Mouse (Mus musculus): ENCODE measurements around the gene Mzf1.

Gene Mzf1

DNA sequence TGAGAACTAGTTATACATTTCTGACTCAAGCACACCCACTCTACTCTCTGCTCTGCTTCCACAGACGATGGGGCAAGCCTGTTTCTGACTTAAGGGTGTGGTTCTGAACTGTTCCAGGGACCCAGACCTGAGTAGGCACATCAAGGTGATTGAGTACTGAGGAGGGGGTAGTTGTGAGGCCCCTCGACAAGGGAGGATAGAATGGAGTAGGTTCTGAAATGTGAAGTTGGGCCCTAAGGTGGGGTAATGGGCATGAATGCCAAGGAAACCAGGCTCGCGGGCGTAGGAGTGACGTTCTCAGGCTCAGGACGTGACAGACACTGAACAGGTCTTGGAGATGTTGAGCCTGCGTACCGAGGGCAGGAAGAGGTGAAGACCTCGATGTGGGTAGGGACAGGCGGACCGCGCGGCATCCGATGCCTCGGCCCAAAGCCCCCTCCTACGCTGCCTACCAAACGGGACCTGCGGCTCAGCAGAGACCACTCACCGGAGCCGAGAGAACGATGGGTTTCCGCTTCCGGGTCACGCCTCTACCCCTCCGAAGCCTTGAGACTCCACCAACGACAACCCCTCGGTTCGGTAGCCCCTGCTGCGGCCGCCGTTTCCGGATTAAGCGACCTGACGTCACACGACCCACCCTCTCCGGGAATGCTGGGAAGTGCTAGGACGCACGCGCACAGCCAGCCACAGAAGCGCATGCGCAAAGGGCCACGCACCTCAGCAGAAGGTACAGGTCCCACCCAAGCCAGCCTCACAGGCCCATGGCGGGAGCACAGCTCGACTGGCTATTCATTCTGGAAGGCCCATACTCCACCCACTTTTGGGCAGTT, 20.2 kb downstream of the Mzf1 start, which contains the start of gene Chmp2a:
Gene Chmp2a, minus strand, starts transcription at position 660 of the 830 bp plus-strand sequence.
- peak; percentile 94 for DNase-seq (ENCODE audit: low read depth)

DNA sequence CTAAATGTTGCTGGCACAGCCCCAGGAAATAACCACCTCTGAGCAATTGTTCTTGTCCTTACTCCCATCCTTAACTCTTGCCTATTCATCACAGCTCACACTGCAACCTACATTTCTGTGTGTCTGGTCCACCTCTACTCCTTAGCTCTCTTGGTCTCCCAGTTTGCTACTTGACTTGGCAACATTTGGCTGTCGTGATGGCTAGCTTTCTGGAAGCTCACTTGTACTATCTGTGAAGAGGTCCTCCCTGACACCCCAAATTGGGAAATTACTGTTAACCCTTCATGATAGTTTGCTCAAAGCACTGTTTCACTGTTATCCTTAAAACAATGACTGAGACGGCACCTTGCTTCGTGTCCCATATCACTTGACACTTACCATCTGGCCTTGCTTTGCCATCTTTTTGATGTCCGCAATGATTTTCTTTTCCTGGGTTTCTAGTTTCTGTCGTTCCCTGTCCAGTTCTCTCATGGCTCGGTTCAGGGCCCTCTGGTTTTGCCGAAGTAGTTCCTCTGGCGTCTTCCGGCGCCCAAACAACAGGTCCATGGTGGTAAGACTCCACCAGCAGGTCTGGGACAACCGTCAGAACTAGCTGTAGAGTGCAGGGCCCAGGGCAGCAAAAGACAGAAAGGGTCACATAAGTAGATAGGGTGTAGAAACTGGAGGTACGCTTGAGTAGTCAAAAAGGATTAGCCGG, 21.0 kb downstream of the Mzf1 start:
- no peak for DNase-seq (ENCODE audit: low read depth)

DNA sequence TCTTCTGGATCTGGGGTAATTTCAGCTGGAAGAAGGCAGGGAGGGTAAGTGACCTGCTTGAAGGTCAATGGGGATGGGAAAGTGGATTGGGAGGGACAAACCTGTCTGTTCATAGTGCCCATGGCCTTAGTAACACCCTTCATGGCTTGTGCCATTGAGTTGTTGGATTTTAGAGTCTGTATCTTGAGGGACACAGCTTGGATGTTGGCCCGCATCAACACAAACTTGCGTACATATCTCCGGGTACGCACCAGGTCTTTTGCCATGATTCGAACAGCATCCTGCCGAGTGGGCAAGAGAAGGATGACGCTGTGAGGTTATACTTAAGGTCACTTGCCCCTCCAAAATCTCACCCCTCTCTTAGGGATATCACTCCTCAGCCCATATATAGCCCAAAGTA, 22.0 kb downstream of the Mzf1 start:
- DNase-seq (ENCODE audit: low read depth), result no peak

DNA sequence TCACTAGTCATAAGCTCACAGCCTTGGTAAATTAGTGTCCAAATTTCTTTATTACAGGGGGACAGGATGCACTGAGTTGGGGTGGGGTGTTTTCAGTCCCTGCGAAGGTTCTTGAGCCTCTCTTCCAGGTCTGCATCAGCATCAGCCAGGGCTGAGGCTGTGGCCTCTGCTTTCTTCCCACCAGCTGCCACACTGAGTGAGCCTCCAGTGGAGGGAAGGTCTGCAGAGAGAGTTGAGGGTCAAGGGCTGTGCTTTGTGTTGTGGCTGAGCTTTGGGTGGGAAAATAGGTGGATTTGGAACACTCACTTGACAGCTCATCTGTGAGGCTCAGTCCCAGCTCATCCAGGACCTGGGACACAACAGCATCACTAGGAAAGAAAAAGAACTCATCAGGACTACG, 22.6 kb downstream of the Mzf1 start:
- no peak for DNase-seq (ENCODE audit: low read depth)

DNA sequence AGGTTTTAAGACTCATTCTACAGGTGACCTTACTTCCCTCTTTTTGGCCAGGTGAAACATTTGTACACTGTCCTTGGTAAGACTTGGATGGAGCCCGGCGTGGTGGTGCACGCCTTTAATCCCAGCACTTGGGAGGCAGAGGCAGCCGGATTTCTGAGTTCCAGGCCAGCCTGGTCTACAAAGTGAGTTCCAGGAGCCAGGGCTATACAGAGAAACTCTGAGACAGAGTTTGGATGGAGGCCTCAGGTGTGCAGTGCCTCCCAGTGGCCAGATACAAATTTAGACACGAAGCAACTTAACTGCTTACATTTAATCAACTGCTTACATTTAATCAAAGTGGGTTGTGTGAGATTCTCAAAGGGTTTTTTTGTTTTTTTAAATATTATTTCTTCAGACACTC, 23.5 kb downstream of the Mzf1 start:
- DNase-seq (ENCODE audit: low read depth), result no peak

DNA sequence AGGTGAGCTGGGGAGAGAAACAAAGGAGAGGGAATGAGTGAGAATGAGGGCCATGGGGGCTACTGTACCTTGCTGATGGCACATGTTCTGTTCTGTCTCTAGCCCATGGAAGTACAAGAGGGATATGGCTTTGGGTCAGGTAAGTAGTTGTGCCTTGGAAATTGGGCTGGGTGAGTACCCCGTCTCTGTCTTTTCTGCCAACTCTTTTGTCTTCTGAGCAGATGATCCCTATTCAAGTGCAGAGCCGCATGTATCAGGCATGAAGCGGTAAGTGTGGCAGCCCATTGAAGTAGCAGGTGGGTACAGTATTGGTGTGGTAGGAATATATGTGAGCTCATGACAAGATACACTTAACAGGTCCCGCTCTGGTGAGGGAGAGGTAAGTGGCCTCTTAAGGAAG, 25.6 kb downstream of the Mzf1 start:
- DNase-seq (ENCODE audit: low read depth), result no peak

DNA sequence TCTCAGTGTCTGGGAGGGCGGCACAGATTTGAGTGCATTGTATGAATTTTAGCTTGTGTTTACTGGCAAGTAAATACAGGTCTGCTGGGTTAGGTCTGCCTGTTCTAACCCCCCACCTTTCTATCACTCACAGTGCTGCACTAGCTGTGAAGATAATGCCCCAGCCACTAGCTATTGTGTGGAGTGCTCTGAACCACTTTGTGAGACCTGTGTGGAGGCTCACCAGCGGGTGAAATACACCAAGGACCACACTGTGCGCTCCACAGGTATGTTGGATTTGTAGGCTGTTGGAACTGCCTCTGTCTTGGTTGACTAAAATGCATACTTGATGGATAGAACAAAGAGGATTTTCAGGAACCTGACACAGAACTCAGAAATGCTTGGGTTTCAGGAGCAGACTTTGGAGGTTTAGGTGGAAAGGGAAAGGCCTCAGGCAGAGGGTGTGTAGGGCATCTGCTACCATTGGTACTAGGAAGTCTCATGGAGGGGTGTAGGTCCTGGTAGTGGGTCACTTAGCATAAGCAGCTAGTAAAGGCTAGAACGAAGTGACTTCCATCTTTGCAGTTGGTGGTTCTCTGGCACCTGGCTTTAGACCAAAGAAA, 29.0 kb downstream of the Mzf1 start:
- no peak for DNase-seq (ENCODE audit: low read depth)

DNA sequence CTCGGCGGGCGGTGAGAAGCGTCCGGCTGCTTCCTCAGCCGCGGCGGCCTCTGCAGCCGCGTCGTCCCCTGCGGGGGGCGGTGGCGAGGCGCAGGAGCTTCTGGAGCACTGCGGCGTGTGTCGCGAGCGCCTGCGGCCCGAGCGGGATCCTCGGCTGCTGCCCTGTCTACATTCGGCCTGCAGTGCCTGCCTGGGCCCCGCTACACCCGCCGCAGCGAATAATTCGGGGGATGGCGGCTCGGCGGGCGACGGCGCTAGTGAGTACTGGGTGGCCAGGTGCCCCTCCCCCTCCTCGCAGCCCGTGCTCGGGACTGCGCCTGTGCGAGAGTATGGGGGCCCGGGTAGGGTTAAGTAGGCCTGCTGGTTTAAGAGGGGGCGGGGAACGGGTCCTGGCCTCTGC, 29.8 kb downstream of the Mzf1 start:
- DNase-seq (ENCODE audit: low read depth), result no peak

DNA sequence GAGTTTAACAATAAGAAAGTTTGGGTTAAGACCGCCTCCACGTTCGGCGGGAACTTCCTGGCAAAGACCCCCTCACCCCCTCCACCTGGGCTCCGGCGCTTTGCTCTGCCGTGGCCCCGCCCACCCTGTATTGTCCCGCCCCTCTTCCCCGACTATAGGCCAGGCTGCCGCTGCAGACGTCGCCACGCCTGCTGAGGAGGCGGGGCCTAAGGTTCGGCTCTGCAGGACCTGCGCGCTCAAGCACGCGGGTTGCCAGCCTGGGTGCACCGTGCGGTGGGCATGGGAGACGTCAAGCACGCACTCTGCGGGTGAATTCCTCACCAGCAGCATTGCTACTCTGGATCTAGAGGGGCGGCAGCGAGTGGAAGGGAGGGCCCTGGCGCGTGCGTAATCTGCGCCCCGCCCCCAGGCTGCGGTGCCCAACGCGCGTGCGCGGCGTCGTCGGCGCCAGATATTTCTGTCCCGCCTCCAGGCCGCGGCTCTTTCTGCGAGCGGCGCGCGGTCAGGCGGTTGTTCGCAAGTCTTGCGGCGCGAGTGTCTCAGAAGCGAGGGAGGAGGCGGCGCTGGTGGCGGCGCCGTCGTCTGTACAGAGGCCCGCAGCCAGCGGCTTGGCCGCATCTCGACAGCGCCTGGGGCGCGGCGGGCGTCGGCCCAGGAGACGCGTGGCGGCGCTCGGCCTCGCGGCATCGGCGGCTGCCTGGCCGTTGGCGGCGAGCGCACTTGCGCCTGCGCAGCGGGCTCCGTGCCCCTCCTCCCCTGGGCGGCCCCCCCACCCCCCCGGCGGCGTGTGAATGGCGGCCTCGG, 30.4 kb downstream of the Mzf1 start:
- DNase-seq (ENCODE audit: low read depth), result peak; percentile 82

DNA sequence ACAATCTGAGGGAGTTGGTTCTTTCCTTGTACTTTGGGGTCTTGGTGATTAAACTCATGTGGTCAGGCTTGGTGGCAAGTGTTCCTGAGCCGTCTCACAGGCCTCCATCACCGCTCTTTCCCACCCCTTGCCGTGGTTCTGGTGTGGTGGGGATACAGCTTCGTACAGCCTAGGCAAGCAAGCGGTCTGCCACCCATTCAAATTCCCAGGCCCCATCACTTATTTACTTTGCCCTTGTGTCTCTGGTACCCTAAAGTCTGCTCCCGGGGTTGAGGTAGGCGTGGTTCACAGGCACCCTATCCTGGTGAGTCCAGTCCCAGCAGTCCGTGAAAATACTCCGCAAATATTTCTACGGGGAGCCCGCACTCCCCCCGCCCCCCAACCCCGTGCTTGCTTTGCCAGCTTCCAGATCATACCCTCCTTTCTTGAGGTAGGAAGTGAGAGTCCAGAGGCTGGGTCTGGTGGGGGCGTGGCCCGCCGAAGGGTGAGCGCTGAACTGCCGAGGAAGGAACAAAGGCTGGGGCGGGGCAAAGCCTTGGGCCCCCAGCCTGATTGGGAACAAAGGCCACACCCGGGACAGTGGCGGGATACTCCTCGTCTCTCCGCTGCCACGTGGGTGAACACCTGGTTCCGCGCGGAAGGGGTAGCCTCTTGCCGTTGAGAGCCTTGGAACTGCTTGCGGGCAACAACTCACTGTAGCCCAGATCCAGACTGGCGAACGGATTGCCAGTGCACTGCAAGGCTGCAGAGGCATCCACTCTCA, 31.6 kb downstream of the Mzf1 start:
- peak; percentile 81 for DNase-seq (ENCODE audit: low read depth)

DNA sequence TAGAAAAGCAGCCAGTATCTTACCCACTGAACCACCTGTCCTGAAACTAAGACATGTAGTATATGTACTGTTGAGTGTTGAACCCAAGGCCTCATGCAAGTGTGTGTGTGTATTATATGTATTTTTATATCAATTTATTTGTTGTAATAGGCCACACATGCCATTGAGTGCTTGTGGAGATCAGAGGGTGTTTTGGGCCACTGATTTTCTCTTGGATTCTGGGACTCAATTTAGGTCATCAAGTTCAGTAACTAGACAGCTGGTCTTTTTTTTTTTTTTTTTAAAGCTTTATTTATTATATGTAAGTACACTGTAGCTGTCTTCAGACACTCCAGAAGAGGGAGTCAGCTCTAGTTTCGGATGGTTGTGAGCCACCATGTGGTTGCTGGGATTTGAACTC, 39.3 kb downstream of the Mzf1 start:
- no peak for DNase-seq (ENCODE audit: low read depth)

DNA sequence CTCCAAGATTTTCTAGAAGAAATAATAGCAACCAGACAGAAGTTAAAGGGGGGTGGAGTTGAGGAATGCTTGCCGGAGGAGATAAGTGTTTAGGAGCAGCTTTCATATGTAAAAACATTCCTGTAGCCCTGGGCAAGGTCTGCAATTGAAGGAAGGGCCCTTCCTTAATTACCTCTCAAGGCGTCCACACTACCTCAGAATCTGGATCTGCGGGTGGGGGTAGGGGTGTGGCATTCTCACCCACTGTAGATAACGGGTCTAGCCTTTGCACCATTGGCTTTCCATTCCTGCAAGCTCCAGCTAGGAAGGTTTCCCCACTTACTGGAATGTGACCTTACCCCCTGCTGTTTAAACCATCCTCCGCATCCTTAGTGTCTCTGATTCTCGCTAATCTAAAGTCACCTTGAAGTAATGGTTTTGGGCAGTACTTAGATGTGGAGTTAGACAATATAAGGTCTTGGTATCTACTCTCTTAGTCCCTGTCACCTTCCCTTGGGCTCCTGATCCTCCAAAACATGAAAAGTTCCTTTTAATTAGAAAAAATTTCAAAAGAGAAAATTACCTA, 40.2 kb downstream of the Mzf1 start:
- no peak for DNase-seq (ENCODE audit: low read depth)

DNA sequence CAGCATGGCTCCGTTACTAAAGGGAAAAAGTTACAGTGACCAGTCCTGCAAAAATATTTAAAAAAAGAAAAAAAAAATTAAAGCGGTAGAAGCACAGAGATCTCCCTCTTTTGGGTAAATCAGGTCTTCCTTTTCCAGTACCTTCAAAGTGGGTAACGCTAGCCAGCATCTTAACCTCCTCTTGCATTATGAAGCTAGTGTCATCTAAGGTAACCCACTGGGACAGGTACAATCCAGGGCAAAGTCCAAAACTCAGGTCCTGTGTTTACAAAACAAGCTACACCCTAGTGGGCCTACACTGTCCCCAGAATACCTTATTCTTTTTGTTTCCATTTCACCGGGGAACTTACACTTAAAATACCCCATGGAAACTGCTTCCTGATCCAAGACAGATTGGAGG, 40.9 kb downstream of the Mzf1 start:
- DNase-seq (ENCODE audit: low read depth), result no peak

DNA sequence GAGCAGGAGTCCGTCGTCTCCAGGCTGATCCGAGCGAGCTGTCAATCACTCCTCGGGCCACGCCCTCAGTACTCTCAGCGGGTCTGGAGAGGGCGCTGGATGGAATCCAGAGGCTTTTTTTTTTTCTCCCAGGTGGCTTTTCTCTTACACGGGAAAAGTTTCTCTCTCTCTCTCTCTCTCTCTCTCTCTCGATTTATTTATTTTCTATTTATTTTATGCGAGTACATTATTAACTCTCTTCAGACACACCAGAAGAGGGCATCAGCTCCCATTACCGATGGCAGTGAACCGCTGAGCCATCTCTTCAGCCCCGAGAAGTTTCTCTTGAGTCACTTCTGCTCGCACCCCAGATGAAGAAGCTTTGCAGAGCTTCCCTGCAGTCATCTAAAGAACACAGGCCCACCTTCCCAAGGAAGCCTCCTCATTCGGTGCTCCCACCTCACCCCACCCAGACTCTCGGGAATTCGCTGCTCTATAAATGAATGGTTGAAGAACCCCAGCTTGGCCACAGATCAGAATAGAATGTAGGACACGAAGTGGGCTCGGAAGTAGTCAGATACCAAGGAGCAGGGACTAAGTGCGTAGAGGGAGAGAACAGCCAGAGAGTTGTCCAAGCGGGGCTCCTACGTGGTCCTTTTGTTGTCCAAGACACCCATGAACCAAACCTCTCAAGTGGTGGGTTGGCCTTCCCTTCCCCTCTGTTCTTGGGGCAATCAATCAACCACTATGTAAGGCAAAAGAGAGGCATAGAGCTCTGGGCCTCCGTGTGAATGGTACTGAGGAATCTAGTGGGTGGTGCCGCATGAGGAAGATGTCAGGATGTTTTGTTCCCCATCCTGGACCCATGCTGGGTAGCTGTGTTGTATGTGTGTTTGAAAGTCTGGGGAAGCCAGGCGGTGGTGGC, 44.3 kb downstream of the Mzf1 start, which contains the start of gene Zbtb45:
Gene Zbtb45, minus strand, starts transcription at position 30 of the 904 bp plus-strand sequence.
- no peak for DNase-seq (ENCODE audit: low read depth)

DNA sequence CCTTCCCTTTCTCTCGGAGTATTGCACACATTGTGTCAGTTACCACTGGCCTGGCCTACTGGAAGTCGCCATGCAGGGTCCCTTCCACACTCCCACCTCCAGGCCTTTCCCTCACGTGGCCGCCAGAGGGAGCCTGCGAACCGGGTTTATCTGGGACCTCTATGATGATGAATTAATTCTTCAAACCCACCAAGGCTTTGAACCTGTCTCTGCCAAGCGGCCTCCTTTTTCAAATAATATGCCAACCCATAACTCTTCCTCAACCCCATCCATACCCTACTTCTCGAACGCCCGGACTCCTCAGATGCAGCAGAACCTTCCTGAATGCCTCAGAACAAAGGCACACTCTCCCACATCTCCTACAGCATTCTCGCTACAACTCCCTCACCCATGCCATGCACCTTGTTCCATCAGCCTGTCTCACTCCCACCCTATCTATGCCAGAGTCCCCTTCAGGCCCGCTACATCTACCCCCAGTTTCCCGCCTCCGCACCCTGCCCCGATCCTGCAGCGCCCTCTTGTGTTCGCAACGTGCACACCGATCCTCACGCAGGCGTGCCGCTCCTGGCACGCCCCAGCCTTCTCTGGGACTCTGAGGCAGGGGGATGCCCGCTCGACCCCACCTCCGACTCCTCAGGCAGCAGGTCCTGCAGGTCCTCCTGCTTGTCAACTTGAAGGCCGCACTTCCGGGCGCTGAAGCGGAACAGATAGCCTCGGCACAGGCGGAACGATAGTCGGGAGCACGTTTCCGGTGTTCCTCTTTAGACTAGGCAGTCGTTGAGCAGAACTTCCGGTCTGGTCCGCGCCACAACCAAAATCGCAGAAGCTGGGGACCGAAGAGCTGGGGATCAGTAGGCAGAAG, 45.2 kb downstream of the Mzf1 start:
- peak; percentile 89 for DNase-seq (ENCODE audit: low read depth)

DNA sequence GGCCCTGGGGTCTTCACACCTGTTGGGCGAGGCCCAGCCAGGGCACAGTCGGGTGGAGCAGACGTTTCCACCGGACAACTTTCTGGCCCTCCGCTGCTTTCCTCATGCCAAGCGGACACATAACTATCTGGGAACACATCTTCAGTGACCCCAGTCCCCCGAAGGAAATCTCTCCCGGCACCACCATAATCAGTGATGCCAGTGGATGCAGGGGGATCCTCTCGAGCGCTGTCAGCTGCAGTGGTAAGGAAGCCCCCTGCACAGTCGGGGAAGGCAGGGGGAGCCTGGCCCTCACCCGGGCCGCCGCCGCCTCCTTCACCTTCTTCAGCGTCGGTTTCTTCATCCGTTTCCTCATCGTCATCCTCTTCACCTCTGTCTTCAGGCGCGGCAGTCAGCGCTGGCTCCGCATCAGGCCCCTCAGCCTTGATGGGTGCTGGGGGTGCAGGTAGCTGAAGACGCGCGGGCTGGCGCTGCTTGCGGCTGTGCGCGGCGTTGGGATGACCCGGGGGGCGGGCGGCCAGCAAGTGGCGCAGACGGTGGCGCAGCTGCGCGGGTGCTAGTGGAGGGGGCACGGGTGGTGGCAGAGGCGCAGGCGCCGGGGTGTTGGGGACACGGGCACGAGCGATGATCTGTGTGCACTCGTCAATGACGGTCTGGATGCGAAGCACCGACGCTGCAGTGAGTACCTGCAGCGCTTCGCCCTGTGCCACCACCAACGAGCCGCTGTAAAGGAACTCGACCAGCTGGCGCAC, 47.0 kb downstream of the Mzf1 start:
- no peak for DNase-seq (ENCODE audit: low read depth)

DNA sequence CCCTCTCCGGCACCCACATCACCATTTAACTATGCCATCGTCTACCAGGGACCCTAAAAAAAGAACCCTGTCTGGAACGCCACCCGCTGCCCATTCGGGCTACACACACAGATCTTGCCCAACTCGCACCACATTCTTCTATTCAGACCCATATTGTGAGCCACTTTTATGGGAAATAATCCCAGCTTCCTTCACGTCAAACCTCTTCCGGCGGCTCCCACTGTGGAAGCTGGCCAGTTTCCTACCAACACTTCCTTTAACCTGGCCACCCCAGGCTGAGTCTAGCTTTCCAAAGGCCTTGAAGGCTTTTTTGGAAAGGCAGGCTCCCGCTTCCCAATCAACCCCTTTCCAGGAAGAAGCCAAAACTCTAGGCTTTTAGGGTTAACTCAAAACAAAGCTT, 48.0 kb downstream of the Mzf1 start:
- no peak for DNase-seq (ENCODE audit: low read depth)

DNA sequence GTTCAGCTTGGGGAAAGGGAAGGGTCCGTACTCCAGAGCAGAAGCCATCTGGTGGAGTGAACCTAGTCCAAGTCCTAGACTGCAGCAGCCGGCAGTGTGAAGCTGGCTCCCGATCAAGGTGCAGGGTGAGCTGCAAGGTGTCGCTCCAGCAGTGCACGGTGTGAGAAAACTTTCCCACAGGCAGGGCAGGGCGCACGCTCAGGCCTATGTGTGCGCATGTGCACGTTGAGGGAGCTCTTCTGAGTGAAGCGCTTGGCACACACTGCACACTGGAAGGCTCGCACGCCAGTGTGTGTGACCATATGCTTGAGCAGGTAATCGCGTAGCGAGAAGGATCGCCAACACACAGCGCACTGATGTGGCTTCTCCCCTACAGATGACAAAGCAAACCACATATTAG, 48.6 kb downstream of the Mzf1 start:
- no peak for DNase-seq (ENCODE audit: low read depth)

Data from c-Kit-positive CD71-negative TER-119-negative erythroid progenitor cells, embryonic 14.5 days (primary cell).